Mouse (Mus musculus): ENCODE measurements around the gene Kif22. TPM values are rescaled to one million over a fixed set of nuclear protein-coding genes. Genes with fewer than 3 reads are reported as not detected.
A peak's percentile ranks its signal among the peaks of the same experiment; 100 is the strongest.

Gene Kif22
- polyA plus RNA-seq, 1 experiment: 6.0 TPM

DNA sequence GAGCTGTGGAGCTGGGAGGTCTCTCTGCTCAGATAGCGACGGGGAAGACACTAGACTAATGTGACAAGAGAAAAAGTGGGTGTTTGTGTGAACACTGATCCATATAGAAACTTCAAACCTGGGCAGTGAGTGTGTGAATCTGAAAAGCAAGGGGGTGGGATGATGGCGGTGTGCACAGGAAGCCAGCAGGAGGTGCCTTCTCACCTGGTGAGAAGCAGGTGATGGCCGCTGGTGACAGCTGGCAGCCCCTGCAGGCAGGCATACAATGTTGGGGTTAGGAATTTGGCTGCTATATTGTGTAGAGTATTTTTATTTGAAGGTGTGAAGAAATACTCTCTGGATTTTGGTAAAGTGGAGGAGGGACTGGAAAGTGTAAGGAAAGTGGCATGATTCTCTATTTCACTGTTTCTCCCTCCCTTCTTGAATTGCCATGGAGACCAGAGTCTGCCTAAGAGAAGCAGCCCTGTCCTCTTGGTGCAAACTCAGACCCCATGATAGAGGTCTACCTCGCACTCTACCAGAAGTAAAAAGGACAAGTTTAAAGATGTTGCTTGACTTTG is 12.8 kb upstream of the Kif22 start:
- DNase-seq (ENCODE audit: extremely low spot score in 1 of 2, low spot score in 1 of 2): peak in 1 of 2 experiments; percentile 28

DNA sequence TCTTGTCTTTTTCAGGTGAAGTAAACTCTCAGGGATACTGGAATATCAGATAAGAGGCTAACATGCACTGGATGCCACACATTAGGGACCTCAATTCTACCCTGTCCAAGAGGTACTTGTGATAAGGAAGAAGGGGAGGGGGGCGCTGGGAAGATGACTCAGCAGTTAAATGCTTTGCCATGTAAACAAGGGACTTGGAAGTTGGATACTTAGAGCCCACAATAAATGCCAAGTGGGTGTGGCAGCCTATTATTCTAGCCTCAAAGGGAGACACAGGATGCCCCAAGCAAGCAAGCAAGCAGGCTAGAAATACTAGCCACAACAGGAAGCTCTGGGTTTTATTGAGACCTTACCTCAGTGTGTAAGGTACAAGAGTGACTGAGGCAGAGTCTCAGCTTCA is 11.0 kb downstream of the Kif22 start:
- DNase-seq (ENCODE audit: extremely low spot score in 1 of 2, low spot score in 1 of 2): no peak

DNA sequence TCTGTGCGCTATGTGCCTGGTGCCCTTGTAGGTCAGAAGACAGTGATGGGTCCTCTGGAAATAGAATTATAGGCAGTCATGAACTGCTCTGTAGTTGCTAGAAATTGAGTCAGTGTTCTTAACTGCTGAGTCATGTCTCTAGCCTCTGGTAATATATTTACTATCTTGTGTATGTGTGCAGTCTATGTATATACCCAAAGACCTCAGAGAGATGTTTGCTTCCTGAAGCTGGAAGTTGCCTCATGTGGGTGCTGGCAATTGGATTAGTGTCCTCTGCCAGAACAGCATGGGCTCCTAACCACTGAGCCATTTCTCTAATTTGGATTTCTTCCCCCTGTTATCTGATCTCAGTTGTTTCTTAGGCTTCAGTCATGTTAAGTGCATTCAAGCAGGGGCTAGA is 12.1 kb downstream of the Kif22 start:
- no peak for DNase-seq (ENCODE audit: extremely low spot score in 1 of 2, low spot score in 1 of 2)

DNA sequence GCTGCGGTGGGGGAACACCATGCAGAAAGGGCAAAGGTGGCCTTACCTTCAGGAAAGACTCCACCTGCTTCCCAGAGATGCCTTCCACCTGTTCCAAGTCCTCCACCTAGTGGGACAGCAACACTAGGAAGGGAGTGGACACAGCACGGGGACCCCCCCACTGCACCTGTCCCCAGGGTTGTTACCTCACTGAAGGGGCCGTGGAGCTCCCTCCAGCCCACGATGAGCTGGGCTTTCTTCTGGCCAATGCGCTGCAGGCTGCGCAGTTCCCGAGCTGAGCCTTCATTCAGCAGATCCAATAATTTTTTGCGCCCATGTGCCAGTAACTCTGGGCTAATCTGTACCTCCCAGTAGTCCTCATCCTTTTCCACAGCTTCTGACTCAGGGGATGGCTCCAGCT is 14.4 kb downstream of the Kif22 start:
- no peak for DNase-seq (ENCODE audit: extremely low spot score in 1 of 2, low spot score in 1 of 2)

DNA sequence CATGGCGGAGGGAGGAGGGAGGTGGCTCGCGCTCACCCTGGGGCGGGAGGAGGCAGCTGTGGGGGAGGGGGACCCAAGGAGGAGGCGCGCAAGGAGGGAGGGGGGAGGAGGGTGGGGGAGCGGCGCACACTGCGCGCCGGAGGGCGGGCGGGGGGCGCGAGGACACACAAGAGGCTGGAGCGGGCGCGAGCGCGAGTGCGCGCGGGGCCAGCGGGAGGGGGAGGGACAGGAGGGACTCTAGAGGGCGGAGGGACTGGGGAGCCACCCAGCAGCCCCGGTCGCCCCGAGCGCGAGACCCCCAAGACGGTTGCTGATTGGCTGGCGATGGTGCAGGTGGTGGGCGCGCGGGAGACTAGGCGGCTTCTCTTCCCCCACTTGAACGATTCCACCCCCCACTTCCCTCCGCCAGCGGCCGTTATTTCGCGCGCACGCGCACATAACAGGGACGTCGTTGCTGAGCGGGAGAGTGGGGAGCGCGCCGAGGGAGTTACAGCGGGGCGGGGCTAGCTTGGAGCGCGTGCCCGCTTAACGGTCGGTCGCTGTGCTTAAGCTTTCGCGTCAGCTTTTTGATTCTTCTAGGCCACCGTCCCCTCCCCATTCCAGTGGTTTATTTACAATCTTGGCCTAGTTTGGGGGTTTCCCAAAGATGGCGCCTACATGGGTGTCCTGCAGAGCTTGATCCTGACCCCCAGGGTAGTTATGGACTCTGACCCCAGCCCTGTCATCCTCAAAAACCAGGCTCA is 15.1 kb downstream of the Kif22 start, which contains the start of gene Maz:
Maz (minus strand) TSS at position 54 of the 743 bp plus-strand sequence.
- DNase-seq (ENCODE audit: extremely low spot score in 1 of 2, low spot score in 1 of 2): peak; percentile 98 to 100

DNA sequence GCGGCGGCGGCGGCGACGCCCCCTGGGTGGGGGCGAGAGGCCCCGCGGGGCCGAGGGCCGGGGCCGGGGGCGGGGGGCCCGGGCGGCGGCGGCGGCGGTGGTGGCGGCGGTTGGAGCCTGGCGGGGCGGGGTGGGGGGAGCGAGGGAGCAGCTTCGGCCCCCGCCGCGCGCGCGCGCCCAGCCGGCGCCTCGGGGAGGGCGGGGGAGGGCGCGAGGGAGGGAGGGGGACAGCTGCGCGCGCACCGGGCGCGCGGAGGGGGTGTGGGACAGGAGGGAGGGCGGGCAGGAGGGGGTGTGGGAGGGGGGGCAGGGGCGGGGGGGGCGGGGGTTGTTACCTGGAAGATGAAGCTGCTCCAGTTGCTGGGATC is 15.7 kb downstream of the Kif22 start:
- no peak for DNase-seq (ENCODE audit: extremely low spot score in 1 of 2, low spot score in 1 of 2)

DNA sequence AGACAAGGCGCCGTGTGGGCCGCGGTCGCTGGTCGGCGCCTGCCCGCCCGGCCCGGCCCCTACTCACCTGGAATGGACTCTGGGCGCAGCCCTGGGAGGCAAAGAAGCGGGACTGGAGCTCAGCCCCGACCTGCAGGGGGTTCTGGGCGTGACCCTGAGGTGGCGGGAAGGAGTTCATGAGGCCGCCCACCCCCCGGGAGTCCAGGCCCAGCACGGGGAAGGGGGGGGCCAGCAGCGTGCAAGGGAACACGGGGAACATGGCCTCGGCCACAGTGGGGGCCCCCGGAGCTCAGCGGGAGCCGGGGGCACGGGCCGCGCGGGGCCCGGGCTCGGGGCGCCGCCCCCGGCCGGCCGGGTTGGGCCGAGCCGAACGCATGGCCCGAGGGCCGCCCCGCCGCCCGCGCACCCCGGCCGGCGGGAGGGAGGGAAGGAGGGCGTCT is 16.1 kb downstream of the Kif22 start:
- no peak for DNase-seq (ENCODE audit: extremely low spot score in 1 of 2, low spot score in 1 of 2)

DNA sequence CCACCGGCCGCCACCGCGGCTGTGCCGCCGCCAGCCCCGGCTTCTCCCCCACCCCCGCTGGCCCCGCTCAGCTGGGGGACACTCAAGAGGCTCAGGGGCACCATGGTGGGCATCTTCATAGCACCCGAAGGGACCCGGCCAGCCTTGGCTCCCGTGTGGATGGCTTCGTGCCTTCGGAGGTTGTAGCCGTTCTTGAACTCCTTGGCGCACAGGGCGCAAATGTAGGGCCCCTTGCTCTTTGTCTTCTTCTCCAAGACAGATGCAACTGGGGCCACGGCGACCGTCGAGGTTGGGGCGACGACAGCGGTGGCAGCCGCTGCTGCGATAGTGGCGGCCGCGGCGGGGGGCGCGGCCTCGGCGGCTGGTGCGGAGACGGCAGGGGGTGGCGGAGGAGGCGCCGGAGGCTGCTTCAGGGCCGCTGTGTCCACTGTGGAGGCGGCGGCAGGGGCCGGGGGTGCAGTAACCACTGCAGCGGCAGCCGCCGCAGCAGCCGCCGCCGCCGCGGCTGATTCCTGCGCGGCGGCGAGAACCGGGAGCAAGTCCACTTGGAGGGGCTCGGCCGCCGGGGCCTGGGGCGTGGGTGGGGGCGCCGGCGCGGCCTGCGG is 16.6 kb downstream of the Kif22 start:
- DNase-seq (ENCODE audit: extremely low spot score in 1 of 2, low spot score in 1 of 2): no peak

DNA sequence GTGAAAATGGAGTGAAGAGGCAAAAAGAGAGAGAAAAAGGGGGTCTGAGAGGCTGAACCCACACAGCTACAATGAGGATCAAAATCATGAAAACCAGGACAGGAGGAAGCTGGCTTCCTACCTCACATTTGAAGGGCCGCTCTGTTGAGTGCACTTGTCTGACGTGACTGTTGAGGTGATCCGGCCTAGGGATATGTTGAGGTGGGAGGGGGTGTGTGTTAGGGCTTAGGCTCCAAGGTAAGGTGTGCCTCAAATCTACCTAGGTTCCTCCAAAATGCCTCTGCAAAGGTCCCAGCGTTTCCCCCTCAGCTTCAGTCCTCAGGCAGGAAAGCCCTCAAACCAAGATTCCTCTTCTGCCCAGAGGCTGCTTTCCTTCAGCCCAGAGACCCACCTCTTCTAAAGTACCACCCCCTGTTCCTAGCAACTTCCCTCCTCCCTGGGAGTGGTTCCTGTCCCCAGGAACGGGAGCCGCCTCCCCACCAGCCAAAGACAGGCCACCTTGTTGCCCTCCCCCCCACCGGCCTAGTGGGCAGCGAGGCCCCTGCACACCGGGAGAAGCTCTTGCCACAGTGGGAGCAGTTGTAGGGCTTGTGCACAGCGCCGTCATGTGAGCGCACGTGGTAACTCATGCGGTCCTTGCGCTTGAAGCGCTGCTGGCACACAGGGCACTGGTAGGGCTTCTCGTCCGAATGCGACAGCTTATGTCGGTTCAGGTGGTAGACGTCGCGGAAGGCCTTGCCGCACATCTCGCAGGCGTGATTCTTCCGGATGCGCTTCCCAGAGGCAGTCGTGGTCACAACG is 17.3 kb downstream of the Kif22 start:
- peak; percentile 81 for DNase-seq (ENCODE audit: extremely low spot score in 1 of 2, low spot score in 1 of 2)

DNA sequence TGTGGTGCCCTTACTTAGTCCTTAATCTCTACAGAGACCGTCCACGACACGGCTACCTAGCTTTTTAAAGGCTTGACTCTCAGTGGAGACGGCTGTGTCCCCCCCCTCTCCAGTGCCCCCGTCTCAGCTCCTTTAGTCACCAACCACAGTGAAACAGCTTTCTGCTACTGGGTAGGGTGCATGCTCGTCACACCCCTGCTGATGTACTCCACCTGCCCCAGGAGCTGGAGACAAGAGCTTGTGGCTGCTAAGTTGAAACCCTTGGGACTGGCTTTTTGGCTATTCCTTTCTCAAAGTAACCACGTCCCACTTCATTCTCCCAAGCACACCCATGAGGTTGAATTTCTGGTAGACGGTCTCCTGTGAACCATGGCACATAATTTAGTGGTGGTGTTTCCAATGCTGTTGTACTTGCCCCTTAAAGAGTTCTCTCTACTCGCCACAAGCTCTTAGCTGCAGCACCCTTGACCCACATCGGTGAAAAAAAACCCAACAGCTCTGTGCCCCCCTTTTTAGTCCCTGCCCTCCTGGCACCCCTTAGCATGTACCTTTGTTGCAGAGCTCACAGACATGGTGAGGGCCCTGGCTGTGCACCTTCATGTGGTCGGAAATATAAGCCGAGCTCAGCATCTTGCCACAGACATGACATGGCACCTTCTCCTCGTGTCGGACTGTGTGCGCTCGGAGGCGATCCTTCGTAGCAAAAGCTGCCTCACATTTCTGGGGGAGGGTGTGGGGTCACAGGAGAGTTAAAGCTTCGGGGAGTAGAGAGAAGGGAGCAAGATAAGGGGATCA is 18.2 kb downstream of the Kif22 start:
- DNase-seq (ENCODE audit: extremely low spot score in 1 of 2, low spot score in 1 of 2): no peak

DNA sequence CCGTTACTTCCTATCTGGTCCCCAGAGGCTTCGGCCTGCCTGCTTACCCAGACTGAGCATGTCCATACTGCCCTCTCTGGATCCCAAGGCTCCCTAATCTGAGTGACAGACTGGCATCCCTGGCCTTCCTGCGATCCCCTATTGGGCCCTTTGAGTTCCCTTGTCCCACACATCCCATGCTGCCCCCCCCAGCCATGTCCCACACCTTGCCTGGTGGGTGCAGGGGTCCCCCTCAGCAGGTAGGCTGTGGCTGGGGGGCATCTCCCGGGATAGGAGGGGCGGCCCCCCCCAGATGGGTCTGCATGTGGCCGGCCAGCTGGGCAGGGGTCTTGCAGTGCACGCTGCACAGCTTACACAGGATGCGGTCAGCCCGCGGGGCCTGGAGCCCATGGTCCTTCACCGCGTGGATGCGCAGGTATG is 19.0 kb downstream of the Kif22 start:
- DNase-seq (ENCODE audit: extremely low spot score in 1 of 2, low spot score in 1 of 2): no peak

DNA sequence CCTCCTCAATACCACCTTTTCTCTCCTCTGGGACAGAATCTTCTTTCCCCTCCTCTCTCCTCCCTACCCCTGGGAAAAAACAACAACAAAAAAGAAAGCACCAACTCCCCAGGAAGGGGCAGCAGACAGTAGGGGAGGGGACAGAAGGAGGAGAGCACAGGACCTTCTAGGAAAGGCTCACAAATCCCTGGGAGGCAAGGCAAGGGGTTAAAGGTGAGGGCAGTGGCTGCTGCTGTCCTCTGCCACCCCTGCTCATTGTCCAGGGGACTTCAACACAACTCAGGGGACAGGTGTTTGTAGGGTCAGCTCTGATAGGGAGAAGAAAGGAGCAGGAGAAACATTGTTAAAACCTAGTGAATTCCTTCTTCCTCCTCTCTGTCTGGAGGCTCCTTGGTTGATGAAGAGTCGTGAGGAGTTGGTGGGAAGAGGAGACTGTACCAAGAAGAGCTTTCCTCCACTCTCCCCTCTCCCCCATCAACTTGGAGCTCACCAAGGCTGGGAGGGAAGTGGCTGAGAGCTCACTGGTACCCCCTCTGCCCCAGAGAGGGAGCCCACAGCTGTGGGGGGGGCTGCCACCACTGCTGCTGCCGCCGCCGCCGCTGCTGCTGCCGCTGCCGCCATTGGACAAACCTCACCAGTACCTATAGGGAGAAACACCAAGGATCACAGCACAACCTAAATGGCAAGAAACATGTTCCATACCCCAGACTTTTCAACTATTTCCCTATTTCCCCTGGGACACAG is 19.6 kb downstream of the Kif22 start:
- DNase-seq (ENCODE audit: extremely low spot score in 1 of 2, low spot score in 1 of 2): no peak

DNA sequence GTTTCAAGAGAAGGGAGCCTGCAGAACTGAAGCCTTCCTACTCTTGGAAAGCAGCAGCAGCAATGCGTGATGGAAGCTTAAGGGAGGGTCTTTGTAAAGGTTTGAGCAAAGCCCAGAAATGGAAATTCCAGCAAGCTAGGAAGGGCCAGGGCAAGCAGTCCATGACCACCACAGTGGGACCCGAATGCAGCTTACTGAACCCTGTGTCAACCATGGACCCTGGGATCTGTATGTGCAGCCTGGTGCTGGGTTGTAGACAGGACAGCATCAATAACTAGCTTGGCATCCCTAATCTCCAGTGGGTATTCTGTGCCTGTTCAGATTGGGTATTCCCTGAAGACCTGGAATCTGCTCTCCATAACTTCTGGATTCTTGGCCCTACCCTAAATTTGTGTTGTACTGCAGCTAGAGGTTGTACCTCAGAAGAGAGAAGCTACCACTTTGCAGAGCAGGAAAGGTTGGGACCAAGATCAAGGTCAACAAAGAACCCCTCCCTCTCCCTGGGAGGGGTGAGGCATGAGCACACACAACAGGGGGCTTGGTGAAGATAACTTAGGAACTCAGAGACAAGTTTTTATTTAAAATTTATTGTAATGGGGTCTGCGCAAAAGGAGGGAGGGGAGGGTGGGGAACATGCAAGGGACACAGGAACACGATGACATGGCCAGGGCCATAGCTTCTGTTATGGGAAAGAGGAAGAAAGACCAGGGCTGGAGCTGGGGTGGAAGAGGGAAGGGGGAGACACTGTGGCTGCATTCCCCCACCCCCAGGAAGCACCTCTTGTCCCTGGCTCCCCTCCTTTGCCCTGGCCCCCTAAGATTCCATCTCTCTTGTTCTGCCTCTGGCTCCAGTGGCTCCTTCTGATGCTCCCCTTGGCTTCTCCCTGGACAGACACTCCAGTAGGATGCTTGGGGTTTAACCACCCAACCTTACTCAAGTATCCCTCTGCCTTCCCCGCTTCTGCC is 20.4 kb downstream of the Kif22 start:
- DNase-seq (ENCODE audit: extremely low spot score in 1 of 2, low spot score in 1 of 2): no peak

DNA sequence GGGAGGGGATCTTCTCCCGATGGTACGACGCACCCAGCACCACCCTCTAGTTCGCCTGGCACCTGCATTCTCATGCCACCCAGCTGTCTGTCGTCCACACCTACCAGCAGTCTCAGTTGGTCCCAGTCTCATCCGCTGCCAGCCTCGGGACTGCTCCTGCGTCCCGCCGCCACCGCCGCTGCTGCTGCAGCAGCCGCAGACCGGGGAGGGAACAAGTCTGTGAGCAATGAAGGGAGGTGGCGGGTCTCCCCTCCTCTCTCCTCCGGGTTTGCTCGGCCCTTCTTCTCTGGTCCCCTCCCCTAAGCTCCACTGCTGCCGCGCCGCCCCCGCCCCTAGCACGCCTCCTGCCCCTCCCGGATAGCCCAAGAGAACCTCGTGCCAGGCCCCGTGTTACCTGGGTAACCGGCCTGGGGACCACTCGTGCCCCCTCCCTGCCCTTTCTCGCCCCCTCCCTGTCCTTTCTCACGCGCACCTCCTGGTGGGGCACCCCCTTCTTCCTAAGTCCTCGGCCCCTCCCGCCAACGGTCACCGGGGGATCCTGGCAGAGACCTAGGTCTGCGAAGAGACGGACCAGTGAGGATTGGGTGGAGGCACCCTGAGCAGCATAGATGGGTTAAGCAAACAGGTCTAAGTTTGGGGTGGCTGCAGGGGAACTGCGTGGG is 21.2 kb downstream of the Kif22 start, which contains the start of the genes Gm42742 and Prrt2:
Gm42742 (minus strand) TSS at position 197 of the 662 bp plus-strand sequence.
Prrt2 (minus strand) TSS at position 311 of the 662 bp plus-strand sequence.
- peak; percentile 51 to 74 for DNase-seq (ENCODE audit: extremely low spot score in 1 of 2, low spot score in 1 of 2)

DNA sequence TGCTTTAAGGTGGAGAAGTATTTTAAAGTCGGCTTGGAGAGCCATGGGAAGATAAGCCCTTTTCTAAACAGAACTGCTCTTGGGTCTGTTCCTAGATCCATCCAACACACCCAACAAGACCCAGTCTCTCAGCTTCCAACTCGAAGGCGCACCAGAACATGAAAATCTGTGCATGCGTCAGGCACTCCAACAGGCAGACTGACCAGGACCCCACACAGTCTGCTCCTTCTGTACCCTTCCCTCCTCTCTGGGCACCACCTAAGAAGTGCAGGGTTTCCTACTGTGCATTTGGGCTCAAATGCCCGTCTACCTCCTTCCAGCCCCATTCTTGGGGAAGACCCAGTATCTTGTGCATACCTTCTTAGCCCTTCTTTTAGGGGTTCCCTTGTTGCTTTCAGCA is 21.8 kb downstream of the Kif22 start:
- DNase-seq (ENCODE audit: extremely low spot score in 1 of 2, low spot score in 1 of 2): no peak

DNA sequence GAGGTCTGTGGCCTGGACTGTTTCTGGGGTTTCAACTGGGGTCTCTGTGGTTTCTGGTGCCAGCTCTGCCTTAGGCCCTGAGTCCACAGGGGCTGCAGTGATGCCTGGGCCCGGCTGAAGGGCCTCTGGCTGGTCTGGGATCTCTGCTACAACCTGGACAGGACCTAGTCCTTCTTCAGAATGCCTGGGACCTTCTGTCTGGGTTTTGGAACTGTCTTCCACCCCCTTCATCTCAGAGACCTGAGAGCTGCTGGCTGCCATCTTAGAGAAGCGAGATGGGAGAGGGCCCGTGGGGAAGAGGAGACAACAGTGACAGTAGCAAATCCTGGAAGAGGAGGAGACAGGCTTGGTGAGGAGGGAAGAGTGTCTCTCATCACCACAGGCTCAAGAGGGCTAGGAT is 22.2 kb downstream of the Kif22 start:
- DNase-seq (ENCODE audit: extremely low spot score in 1 of 2, low spot score in 1 of 2): no peak

DNA sequence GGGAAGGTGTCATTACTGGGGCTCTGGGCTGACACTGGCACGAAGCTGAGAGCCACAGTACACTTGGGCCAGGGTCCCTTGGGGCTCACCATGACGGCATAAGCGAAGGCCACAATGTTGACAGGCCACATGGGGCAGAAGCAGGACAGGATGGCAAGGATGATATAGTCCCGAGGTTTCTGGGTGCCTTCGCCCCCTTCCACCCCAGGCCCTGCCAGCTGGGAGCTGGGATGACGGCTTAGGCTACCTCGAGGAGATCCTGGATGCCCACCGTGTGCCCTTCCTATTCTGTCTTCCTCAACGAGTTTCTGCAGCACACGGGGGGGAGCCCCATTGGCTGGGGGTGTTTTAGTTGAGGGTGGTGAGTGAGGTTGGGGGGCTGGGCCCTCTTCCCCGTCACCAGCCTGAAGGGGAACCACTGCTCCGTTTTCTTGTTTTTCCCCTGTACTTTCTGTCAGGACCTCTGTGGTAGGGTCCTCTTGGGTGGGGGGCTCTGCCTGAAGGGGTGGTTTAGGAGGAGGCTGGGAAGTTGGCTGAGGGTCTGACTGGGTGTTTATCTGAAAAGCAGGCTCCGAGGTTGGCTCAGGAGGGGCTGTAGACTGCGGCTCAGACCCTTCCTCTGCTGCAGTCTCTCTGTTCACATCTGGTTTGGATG is 22.8 kb downstream of the Kif22 start:
- no peak for DNase-seq (ENCODE audit: extremely low spot score in 1 of 2, low spot score in 1 of 2)
